Mouse (Mus musculus) myocyte (in vitro differentiated cells): ENCODE results near the gene Ybx3. TPM values are rescaled to one million over a fixed set of nuclear protein-coding genes. Genes with fewer than 3 reads are reported as not detected.
A peak's percentile ranks its signal among the peaks of the same experiment; 100 is the strongest.

Experiments
- H3K27me3 ChIP-seq: one replicate; pipeline ENCODE4 v1.6.1; 2011; ENCODE audit not compliant: control insufficient read depth, insufficient read depth, insufficient read length
- H3K36me3 ChIP-seq: one replicate; pipeline ENCODE4 v1.6.1; 2011; ENCODE audit not compliant: control insufficient read depth, insufficient read depth
- H3K4me2 ChIP-seq: one replicate; pipeline ENCODE4 v1.6.1; 2011; ENCODE audit warnings: low read depth, control low read depth
- H3K4me3 ChIP-seq: one replicate; pipeline ENCODE4 v1.5.1; 2011; ENCODE audit warnings: mild to moderate bottlenecking, control low read depth, moderate library complexity
- H3K79me2 ChIP-seq: one replicate; pipeline ENCODE4 v1.6.1; 2011; ENCODE audit not compliant: control insufficient read depth, insufficient read depth
- H3ac ChIP-seq: one replicate; pipeline ENCODE4 v1.6.1; 2011; ENCODE audit not compliant: control insufficient read depth, insufficient read length
- CEBPB ChIP-seq: IDR thresholded peaks from 2 replicates; pipeline ENCODE4 v1.6.1; 2011; ENCODE audit warnings: mild to moderate bottlenecking, moderate library complexity; ENCODE audit not compliant: poor library complexity, insufficient read depth, severe bottlenecking
- E2F4 ChIP-seq: IDR thresholded peaks from one replicate; pipeline ENCODE4 v1.6.1; 2011; ENCODE audit warnings: mild to moderate bottlenecking, control low read depth, moderate library complexity; ENCODE audit not compliant: insufficient read depth
- MAX ChIP-seq: IDR thresholded peaks from one replicate; pipeline ENCODE4 v1.6.1; 2011; ENCODE audit warnings: low read depth, mild to moderate bottlenecking, control low read depth
- MYOD1 ChIP-seq, 3 experiments: IDR thresholded peaks; one replicate each; pipeline ENCODE4 v1.6.1; 2011; ENCODE audit warnings: control low read depth in 2 of 3, low read depth in 2 of 3, mild to moderate bottlenecking in 2 of 3, moderate library complexity in 1 of 3; ENCODE audit not compliant: insufficient read length in 2 of 3, control insufficient read depth in 1 of 3
- MYOG ChIP-seq, 3 experiments: IDR thresholded peaks; one replicate each; pipeline ENCODE4 v1.6.1; 2011; ENCODE audit warnings: control low read depth in 2 of 3, low read depth in 2 of 3, mild to moderate bottlenecking in 2 of 3; ENCODE audit not compliant: insufficient read length in 2 of 3, control insufficient read depth in 1 of 3, insufficient read depth in 1 of 3
- POLR2A ChIP-seq: IDR thresholded peaks from one replicate; pipeline ENCODE4 v1.6.1; 2011; ENCODE audit warnings: low read depth, mild to moderate bottlenecking, control low read depth, moderate library complexity; ENCODE audit not compliant: insufficient read length
- POLR2AphosphoS2 ChIP-seq: IDR thresholded peaks from one replicate; pipeline ENCODE4 v1.6.1; 2011; ENCODE audit warnings: low read depth, control low read depth; ENCODE audit not compliant: insufficient read length
- REST ChIP-seq: IDR thresholded peaks from one replicate; pipeline ENCODE4 v1.6.1; 2011; ENCODE audit warnings: mild to moderate bottlenecking, control low read depth, moderate library complexity; ENCODE audit not compliant: insufficient read depth, insufficient read length
- SRF ChIP-seq: IDR thresholded peaks from one replicate; pipeline ENCODE4 v1.6.1; 2011; ENCODE audit warnings: low read depth; ENCODE audit not compliant: control insufficient read depth, insufficient read length
- TCF12 ChIP-seq: IDR thresholded peaks from one replicate; pipeline ENCODE4 v1.6.1; 2011; ENCODE audit warnings: mild to moderate bottlenecking, control low read depth; ENCODE audit not compliant: poor library complexity, insufficient read depth, severe bottlenecking
- TCF3 ChIP-seq: IDR thresholded peaks from one replicate; pipeline ENCODE4 v1.6.1; 2011; ENCODE audit warnings: low read depth, control low read depth; ENCODE audit not compliant: insufficient read length
- USF1 ChIP-seq: IDR thresholded peaks from one replicate; pipeline ENCODE4 v1.6.1; 2011; ENCODE audit warnings: low read depth, mild to moderate bottlenecking, control low read depth, moderate library complexity
- polyA plus RNA-seq: library from polyadenylated mRNA; unstranded; fragments of >200 nt; fragmentation: generic; extraction: Trizol; gene quantifications from one replicate; pipeline ENCODE4 v1.2.1, GENCODE M21; 2012; ENCODE audit warnings: missing spikeins

The Ybx3 gene
- polyA plus RNA-seq, 1 experiment = 768 TPM

GRCm38 (mm10) chr6:131377378-131377777 lies 10.9 kb downstream of the Ybx3 start:
- Histone ChIP-seq H3K27me3 (no peaks in the 10 kb centered on the region), H3K79me2 (peaks cover 97% of the 10 kb centered on the region), H3K4me3 (no peak overlapping the region), H3ac (no peak overlapping the region), H3K36me3 (peaks cover 59% of the 10 kb centered on the region), H3K4me2 (no peak overlapping the region)
- TF ChIP-seq MAX = no peak
- TF ChIP-seq REST = no peak
- TF ChIP-seq TCF12 = no peak
- TF ChIP-seq TCF3 = no peak
- TF ChIP-seq SRF = no peak
- TF ChIP-seq CEBPB = no peak
- TF ChIP-seq MYOG (IDR thresholded peaks at IDR 0.05; ENCODE audit: control insufficient read depth in 1 of 3, insufficient read depth in 1 of 3, insufficient read length in 2 of 3, low read depth in 2 of 3) = no peak
- no peak for TF ChIP-seq MYOD1 (IDR thresholded peaks at IDR 0.05; ENCODE audit: control insufficient read depth in 1 of 3, insufficient read length in 2 of 3, low read depth in 2 of 3)
- TF ChIP-seq USF1 = no peak
- TF ChIP-seq POLR2A = no peak
- TF ChIP-seq POLR2AphosphoS2 = no peak
- TF ChIP-seq E2F4 = no peak

- H3K4me3 ChIP-seq = no peak overlapping the region
- H3K79me2 ChIP-seq = peaks cover 87% of the 10 kb centered on the region
- no peaks in the 10 kb centered on the region for H3K27me3 ChIP-seq
- TF ChIP-seq REST (no peak), MYOG (IDR thresholded peaks at IDR 0.05; ENCODE audit: control insufficient read depth in 1 of 3, insufficient read depth in 1 of 3, insufficient read length in 2 of 3, low read depth in 2 of 3) (peak in 1 of 3 experiments; percentile 40), POLR2AphosphoS2 (no peak), E2F4 (no peak), SRF (no peak), POLR2A (no peak)
- H3K4me2 ChIP-seq = peak overlapping the region; percentile 36
- peaks cover 50% of the 10 kb centered on the region for H3K36me3 ChIP-seq
- H3ac ChIP-seq = no peak overlapping the region
These were observed 13.5 kb downstream of the Ybx3 start for GRCm38 (mm10) chr6:131374594-131375340.

GRCm38 (mm10) chr6:131373160-131373559 lies 15.1 kb downstream of the Ybx3 start:
- Histone ChIP-seq H3K36me3 (peaks cover 46% of the 10 kb centered on the region), H3K4me2 (no peak overlapping the region), H3ac (no peak overlapping the region), H3K27me3 (no peaks in the 10 kb centered on the region), H3K4me3 (no peak overlapping the region), H3K79me2 (peaks cover 71% of the 10 kb centered on the region)
- TF ChIP-seq TCF12 (no peak), POLR2AphosphoS2 (no peak), REST (no peak), SRF (no peak), USF1 (no peak)

- Histone ChIP-seq H3ac (no peak overlapping the region), H3K4me3 (no peak overlapping the region), H3K27me3 (no peaks in the 10 kb centered on the region), H3K79me2 (peaks cover 55% of the 10 kb centered on the region), H3K4me2 (no peak overlapping the region), H3K36me3 (peaks cover 44% of the 10 kb centered on the region)
- no peak for TF ChIP-seq USF1
These were observed 17.5 kb downstream of the Ybx3 start for GRCm38 (mm10) chr6:131370767-131371166.

GRCm38 (mm10) chr6:131369866-131370616 lies 18.2 kb downstream of the Ybx3 start:
- no peaks in the 10 kb centered on the region for H3K27me3 ChIP-seq

More at GRCm38 (mm10) chr6:131369866-131370616, 18.2 kb downstream of the Ybx3 start:
- peaks cover 48% of the 10 kb centered on the region for H3K36me3 ChIP-seq
- no peak overlapping the region for H3ac ChIP-seq
- TF ChIP-seq USF1 = no peak
- TF ChIP-seq MYOG (IDR thresholded peaks at IDR 0.05; ENCODE audit: control insufficient read depth in 1 of 3, insufficient read depth in 1 of 3, insufficient read length in 2 of 3, low read depth in 2 of 3) = no peak
- no peak for TF ChIP-seq POLR2A
- TF ChIP-seq CEBPB = no peak
- no peak for TF ChIP-seq MAX
- TF ChIP-seq TCF3 = no peak
- no peak for TF ChIP-seq MYOD1 (IDR thresholded peaks at IDR 0.05; ENCODE audit: control insufficient read depth in 1 of 3, insufficient read length in 2 of 3, low read depth in 2 of 3)
- TF ChIP-seq REST = no peak
- no peak for TF ChIP-seq POLR2AphosphoS2
- no peak for TF ChIP-seq TCF12
- TF ChIP-seq SRF = no peak
- TF ChIP-seq E2F4 = no peak
- H3K79me2 ChIP-seq = peaks cover 48% of the 10 kb centered on the region
- H3K4me3 ChIP-seq = no peak overlapping the region
- no peak overlapping the region for H3K4me2 ChIP-seq
